Mouse (Mus musculus): ENCODE results near the gene 4931406P16Rik. TPM values are rescaled to one million over a fixed set of nuclear protein-coding genes. Genes with fewer than 3 reads are reported as not detected.

The 4931406P16Rik gene
- total RNA-seq, 1 experiment from 2014 or later, result 28.0 TPM

GRCm38 (mm10) chr7:34319957-34320356, 6.6 kb upstream of the 4931406P16Rik start:
- ATAC-seq (replicated peaks in 1 of 2; ENCODE audit: insufficient read depth in 1 of 2, low FRiP score in 2 of 2, low TSS enrichment in 1 of 2, low read depth in 1 of 2, poor library complexity in 2 of 2, severe bottlenecking in 2 of 2), result no peak

GRCm38 (mm10) chr7:34319123-34319522, 5.8 kb upstream of the 4931406P16Rik start:
- ATAC-seq (replicated peaks in 1 of 2; ENCODE audit: insufficient read depth in 1 of 2, low FRiP score in 2 of 2, low TSS enrichment in 1 of 2, low read depth in 1 of 2, poor library complexity in 2 of 2, severe bottlenecking in 2 of 2), result no peak

GRCm38 (mm10) chr7:34317901-34318476, 4.6 kb upstream of the 4931406P16Rik start:
- ATAC-seq (replicated peaks in 1 of 2; ENCODE audit: insufficient read depth in 1 of 2, low FRiP score in 2 of 2, low TSS enrichment in 1 of 2, low read depth in 1 of 2, poor library complexity in 2 of 2, severe bottlenecking in 2 of 2), result no peak

GRCm38 (mm10) chr7:34312786-34313442, 437 bp downstream of the 4931406P16Rik start:
- peak; percentile 65 to 78 for ATAC-seq (replicated peaks in 1 of 2; ENCODE audit: insufficient read depth in 1 of 2, low FRiP score in 2 of 2, low TSS enrichment in 1 of 2, low read depth in 1 of 2, poor library complexity in 2 of 2, severe bottlenecking in 2 of 2)

DNA sequence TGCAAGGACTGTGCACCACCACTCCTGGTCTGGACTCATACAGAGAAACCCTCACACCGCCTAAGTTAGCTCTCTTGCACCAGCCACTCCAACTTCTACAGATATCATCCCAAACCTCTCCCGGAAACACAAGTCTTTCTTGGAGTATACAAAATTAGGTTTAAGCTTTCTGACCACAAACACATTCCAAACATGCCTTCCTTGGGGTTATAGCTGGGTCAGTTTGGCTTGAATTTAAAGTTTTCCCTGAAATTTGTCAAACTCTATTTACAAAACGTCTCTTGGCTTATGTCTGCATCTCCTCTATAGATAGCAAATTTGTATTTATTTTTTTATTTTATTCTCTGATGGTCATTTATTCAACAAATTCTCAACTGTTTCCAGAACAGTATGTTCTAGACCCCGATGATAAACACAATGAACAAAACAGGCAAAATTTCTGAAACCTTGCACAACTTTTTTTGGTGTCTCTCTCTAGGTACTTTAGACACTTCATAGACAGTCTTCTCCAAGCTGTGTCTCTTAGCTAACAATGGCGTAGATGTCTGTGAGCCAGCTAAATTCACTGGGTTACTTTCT, 4.1 kb downstream of the 4931406P16Rik start:
- no peak for ATAC-seq (replicated peaks in 1 of 2; ENCODE audit: insufficient read depth in 1 of 2, low FRiP score in 2 of 2, low TSS enrichment in 1 of 2, low read depth in 1 of 2, poor library complexity in 2 of 2, severe bottlenecking in 2 of 2)

DNA sequence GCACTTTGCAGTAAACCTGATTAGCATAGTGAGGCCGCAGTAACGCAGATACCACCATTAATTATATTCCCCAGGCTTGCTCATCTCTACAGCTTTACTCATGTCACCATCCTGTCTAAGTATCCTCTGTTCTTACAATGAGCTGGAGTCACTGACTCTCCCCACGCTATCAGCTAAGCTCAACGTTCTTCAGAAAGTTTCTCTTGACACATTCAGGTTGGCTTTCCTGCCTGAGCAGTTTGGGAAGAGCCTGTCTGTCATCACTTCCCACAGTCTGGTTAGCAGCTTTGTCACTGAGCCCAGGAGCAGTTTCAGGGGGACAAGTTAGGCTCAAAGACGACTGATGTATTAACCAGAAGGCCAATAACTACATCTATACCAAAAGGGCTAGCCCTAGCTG, 4.8 kb downstream of the 4931406P16Rik start:
- ATAC-seq (replicated peaks in 1 of 2; ENCODE audit: insufficient read depth in 1 of 2, low FRiP score in 2 of 2, low TSS enrichment in 1 of 2, low read depth in 1 of 2, poor library complexity in 2 of 2, severe bottlenecking in 2 of 2), result no peak

DNA sequence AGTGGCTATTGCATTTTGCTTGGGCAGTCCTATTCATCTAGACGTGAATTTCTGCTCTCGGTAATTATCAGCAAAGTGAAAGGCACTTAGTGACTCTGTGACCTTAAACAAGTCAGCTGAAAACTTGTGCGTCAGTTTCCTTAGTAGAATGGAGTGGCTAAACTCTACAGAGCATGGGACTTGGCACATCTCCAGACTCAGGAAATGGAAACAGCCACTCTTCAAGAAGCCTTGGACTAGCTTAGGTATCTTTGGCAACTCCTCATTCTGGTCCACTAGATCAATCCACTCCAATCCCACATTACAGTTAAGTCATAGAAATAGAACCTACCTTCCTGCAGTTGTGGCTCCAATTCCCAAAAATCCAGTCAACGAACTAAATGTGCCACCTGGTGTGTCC, 7.9 kb downstream of the 4931406P16Rik start:
- ATAC-seq (replicated peaks in 1 of 2; ENCODE audit: insufficient read depth in 1 of 2, low FRiP score in 2 of 2, low TSS enrichment in 1 of 2, low read depth in 1 of 2, poor library complexity in 2 of 2, severe bottlenecking in 2 of 2), result no peak

DNA sequence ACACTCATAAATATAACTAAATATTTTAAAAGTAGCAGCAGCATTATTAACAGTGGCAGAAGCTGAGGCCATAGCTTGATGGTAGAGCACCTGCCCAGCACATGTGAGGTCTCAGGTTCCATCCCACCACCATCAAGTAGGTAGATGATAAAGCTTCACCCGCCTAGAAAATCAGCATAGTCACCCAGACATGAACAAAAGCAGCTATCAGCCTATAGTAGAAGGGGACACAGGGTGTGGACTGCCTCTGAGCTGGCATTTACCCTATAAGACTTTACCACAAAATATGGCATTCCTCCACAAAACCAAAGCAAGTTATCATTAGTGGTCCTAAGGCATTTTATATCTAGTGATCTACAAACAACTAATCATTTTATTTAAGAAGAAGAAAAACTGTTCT, 10.7 kb downstream of the 4931406P16Rik start:
- ATAC-seq (replicated peaks in 1 of 2; ENCODE audit: insufficient read depth in 1 of 2, low FRiP score in 2 of 2, low TSS enrichment in 1 of 2, low read depth in 1 of 2, poor library complexity in 2 of 2, severe bottlenecking in 2 of 2), result no peak

DNA sequence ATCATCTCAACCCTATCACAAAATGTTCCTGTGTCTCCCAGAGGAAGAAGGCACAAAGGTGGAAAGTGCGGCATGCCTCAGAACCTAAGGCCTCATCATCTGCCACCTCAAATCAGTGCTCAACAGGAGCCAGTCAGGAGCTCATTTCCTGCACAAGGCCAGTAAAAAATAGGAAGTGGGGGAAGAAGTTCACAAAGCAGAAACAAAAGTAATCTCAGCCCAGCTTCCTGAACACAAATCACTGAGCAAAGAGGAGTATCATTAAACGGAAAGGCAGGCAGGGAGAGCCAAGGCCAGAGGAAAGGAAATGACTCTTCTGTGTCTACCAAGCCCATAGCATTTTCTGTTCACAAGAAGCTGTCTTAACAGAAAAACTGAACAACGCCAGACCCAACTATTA, 11.4 kb downstream of the 4931406P16Rik start:
- ATAC-seq (replicated peaks in 1 of 2; ENCODE audit: insufficient read depth in 1 of 2, low FRiP score in 2 of 2, low TSS enrichment in 1 of 2, low read depth in 1 of 2, poor library complexity in 2 of 2, severe bottlenecking in 2 of 2), result peak; percentile 48 to 58; a peak in 3 of 4 replicates

- ATAC-seq (replicated peaks in 1 of 2; ENCODE audit: insufficient read depth in 1 of 2, low FRiP score in 2 of 2, low TSS enrichment in 1 of 2, low read depth in 1 of 2, poor library complexity in 2 of 2, severe bottlenecking in 2 of 2), result no peak
Measured at GRCm38 (mm10) chr7:34298818-34299217, 14.5 kb downstream of the 4931406P16Rik start.

GRCm38 (mm10) chr7:34296124-34296523, 17.2 kb downstream of the 4931406P16Rik start:
- no peak for ATAC-seq (replicated peaks in 1 of 2; ENCODE audit: insufficient read depth in 1 of 2, low FRiP score in 2 of 2, low TSS enrichment in 1 of 2, low read depth in 1 of 2, poor library complexity in 2 of 2, severe bottlenecking in 2 of 2)

GRCm38 (mm10) chr7:34292633-34293032, 20.7 kb downstream of the 4931406P16Rik start:
- ATAC-seq (replicated peaks in 1 of 2; ENCODE audit: insufficient read depth in 1 of 2, low FRiP score in 2 of 2, low TSS enrichment in 1 of 2, low read depth in 1 of 2, poor library complexity in 2 of 2, severe bottlenecking in 2 of 2), result no peak

DNA sequence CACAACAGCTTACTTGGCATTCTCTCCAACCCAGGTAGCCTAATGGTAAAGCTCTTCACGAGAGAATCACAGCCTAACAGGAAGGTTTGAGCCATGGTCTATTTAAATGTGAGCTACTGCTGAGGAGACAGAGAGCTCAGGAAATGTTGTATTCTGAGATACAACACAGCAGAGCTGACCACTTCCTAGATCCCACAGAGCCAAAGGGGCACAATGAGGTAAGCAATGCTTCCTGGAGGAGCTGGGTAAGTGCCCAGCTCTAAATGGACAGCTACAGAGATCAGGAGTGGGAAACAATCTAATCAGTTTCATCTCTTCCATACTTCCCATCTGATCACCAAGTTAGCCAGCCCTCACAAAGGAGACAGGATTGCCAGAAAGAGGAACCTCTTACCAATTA, 22.1 kb downstream of the 4931406P16Rik start:
- ATAC-seq (replicated peaks in 1 of 2; ENCODE audit: insufficient read depth in 1 of 2, low FRiP score in 2 of 2, low TSS enrichment in 1 of 2, low read depth in 1 of 2, poor library complexity in 2 of 2, severe bottlenecking in 2 of 2), result peak; percentile 82 to 90

DNA sequence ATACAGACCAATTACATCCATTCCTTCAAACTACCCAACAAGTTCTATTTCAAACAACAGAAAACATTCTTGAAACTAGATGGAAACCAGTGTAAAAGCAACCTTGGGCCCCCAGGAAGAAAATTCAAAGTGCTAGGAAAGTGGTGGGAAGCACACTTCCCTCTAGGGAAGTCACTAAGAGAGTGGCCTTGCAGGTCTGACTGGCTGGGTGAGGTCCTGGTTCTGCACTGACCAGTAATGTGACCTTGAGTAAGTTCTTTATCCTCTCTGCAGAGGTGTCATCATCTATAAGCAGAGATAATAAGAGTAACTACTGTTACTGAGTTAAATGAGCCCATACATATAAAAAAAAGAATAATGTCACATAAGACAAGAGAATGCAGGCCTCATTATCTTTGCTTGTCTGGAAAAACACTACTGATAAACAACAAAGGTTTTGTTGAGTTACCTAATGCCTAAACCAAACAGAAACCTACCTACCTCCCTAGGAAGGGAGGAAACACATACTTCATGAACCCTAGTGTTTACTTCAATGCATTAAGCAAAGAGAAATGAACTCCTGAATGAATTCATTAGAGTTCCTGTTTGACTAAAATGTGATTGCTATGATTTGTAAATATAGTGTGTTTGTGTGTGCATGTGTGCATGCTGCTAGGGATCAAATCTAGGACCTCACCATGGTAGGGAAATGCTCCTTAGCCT, 22.8 kb downstream of the 4931406P16Rik start:
- ATAC-seq (replicated peaks in 1 of 2; ENCODE audit: insufficient read depth in 1 of 2, low FRiP score in 2 of 2, low TSS enrichment in 1 of 2, low read depth in 1 of 2, poor library complexity in 2 of 2, severe bottlenecking in 2 of 2), result no peak

DNA sequence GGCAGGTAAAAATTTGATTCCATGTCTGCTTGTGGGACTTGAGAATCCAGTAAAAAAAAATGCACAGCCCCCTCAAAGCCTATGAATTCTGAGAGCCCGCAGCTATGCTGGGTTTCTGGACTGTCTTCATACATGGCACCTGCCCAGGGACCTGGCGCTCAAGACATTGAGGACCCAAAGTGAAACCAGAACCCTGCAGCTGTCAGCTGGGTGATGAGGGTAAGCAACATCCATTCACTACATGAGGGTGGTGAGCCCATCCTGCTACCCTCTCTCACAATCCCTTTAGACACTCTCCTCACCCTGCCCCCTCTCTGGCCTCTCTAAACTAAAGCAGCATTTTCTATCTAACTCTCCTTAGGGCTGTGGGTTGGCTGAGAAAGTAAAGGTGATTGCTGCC, 35.7 kb downstream of the 4931406P16Rik start:
- ATAC-seq (replicated peaks in 1 of 2; ENCODE audit: insufficient read depth in 1 of 2, low FRiP score in 2 of 2, low TSS enrichment in 1 of 2, low read depth in 1 of 2, poor library complexity in 2 of 2, severe bottlenecking in 2 of 2), result no peak

GRCm38 (mm10) chr7:34276066-34276465, 37.3 kb downstream of the 4931406P16Rik start:
- no peak for ATAC-seq (replicated peaks in 1 of 2; ENCODE audit: insufficient read depth in 1 of 2, low FRiP score in 2 of 2, low TSS enrichment in 1 of 2, low read depth in 1 of 2, poor library complexity in 2 of 2, severe bottlenecking in 2 of 2)

- ATAC-seq (replicated peaks in 1 of 2; ENCODE audit: insufficient read depth in 1 of 2, low FRiP score in 2 of 2, low TSS enrichment in 1 of 2, low read depth in 1 of 2, poor library complexity in 2 of 2, severe bottlenecking in 2 of 2), result peak; percentile 48 to 59; a peak in 3 of 4 replicates
Measured at GRCm38 (mm10) chr7:34272465-34272864, 40.9 kb downstream of the 4931406P16Rik start.

GRCm38 (mm10) chr7:34268463-34268862, 44.9 kb downstream of the 4931406P16Rik start:
- no peak for ATAC-seq (replicated peaks in 1 of 2; ENCODE audit: insufficient read depth in 1 of 2, low FRiP score in 2 of 2, low TSS enrichment in 1 of 2, low read depth in 1 of 2, poor library complexity in 2 of 2, severe bottlenecking in 2 of 2)

All from hematopoietic stem cell, adult 5-6 weeks (primary cell).